9 mouse cellular contexts compared by ENCODE assay signal in the genomic region with DNA sequence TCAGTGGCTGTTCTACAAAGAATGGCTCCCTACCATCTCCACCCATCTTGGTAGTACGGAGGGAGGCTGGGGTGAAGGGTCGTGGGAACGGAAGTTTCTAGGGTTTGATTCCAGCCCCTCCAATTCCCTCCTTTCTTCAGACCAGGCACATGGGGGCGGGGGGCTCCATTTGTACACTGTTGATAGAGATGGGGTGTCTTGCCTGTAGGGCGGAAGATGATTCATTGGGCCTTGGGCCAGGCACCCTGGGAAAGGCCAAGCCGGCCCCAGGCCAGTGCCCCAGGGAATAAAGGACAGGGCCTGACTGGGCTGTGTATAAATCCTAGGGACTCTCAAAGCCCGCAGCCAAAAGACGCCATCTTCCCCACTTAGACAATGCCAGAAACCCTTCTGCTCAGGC. TPM values are rescaled to one million over a fixed set of nuclear protein-coding genes. Genes with fewer than 3 reads are reported as not detected.
A peak's percentile ranks its signal among the peaks of the same experiment; 100 is the strongest.
DNase-seq lines count a peak whose midpoint lies in the region; ATAC-seq and TF ChIP-seq lines count a peak whose summit lies in the region.
"Had no signal": no experiment of that assay in that cellular context is flagged by ENCODE, and none has a peak within 500 bp of the region (broad histone marks: within the 10 kb centered on the region; RNA-seq: fewer than 3 reads in every experiment).

No protein-coding gene starts in this region.

- H3K9ac ChIP-seq in limb, embryonic 12.5 days (replicated peaks): no peak overlapping the region

- H3K36me3 ChIP-seq in spleen, adult 2 months (ENCODE audit: control insufficient read depth, insufficient read depth, low read length): no peaks in the 10 kb centered on the region
- H3K36me3 ChIP-seq in limb, embryonic 12.5 days: peaks cover 37% of the 10 kb centered on the region

- H3K27ac ChIP-seq in spleen, adult 2 months (ENCODE audit: insufficient read depth, low read length): peak overlapping the region; percentile 34; the same call in 1 of the 2 replicates
- H3K27ac ChIP-seq in limb, embryonic 12.5 days: peak overlapping the region; percentile 89

- intact Hi-C loops in heart, postnatal 10 days (cut with DNase I): loop anchor here (5.0 kb wide), 1 partner anchor 79 kb away; no protein-coding TSS in a partner anchor

- H3K4me1 ChIP-seq in spleen, adult 2 months (ENCODE audit: control insufficient read depth, insufficient read depth, insufficient read length): no peaks in the 10 kb centered on the region; the same call in 1 of the 2 replicates
- H3K4me1 ChIP-seq in limb, embryonic 12.5 days (replicated peaks): peaks cover 42% of the 10 kb centered on the region

- DNase-seq in spleen, adult 2 months (ENCODE audit: low read depth in 1 of 2, low spot score in 2 of 2): no peak
- no peak for DNase-seq in spleen, adult 12 weeks (ENCODE audit: low spot score)
- peak; percentile 69 to 77 for DNase-seq in heart, postnatal 10 days
- no peak for DNase-seq in ovary, postnatal 36 days (ENCODE audit: low spot score)
- DNase-seq in embryo, embryonic 10.5 days (ENCODE audit: low spot score): no peak
- DNase-seq in layer of hippocampus, postnatal 14 days (ENCODE audit: low spot score in 2 of 2): no peak
- DNase-seq in cerebellum, postnatal 25 days: no peak

- no peaks in the 10 kb centered on the region for H3K9me3 ChIP-seq in limb, embryonic 12.5 days

- peak overlapping the region; percentile 42; the same call in 1 of the 2 replicates for H3K4me2 ChIP-seq in limb, embryonic 12.5 days

- no peak overlapping the region for H3K4me3 ChIP-seq in spleen, adult 2 months (ENCODE audit: extremely low read depth, insufficient read depth, insufficient read length)
- no peak overlapping the region for H3K4me3 ChIP-seq in limb, embryonic 12.5 days (replicated peaks)

- WGBS in spleen, adult 2 months: 87% methylated on average over 8 of the region's 8 CpGs
- WGBS in limb, embryonic 12.5 days: 84% methylated on average over 8 of the region's 8 CpGs

- ATAC-seq in limb, embryonic 12.5 days (ENCODE audit: insufficient number of reproducible peaks, insufficient read depth, low FRiP score, low TSS enrichment, low read depth): 0 out of 2 replicates have a peak, but pooled peaks have one; percentile 16

- H3K27me3 ChIP-seq in spleen, adult 2 months (ENCODE audit: control insufficient read depth, insufficient read depth, low read length): no peaks in the 10 kb centered on the region
- H3K27me3 ChIP-seq in limb, embryonic 12.5 days: no peaks in the 10 kb centered on the region

- no peak for TF ChIP-seq CTCF in spleen, adult 2 months (IDR thresholded peaks at IDR 0.05; ENCODE audit: extremely low read depth, insufficient read depth, insufficient read length, insufficient replicate concordance)

- TF ChIP-seq POLR2A in spleen, adult 2 months (IDR thresholded peaks at IDR 0.05; ENCODE audit: low read depth, low read length): no peak

RNA-seq across cellular contexts. Expression of gene Arhgef17, which starts 23.8 kb away (rescaled TPM):
- polyA plus RNA-seq in spleen, adult 2 months (2012; rRNA removed): 12.3 and 13.5 TPM in 2 replicates
- total RNA-seq in heart, postnatal 10 days (2021): 10 to 100 TPM; 32.9 to 41.2 TPM
- polyA plus RNA-seq in limb, embryonic 12.5 days (2016; fragmentation: Nextera tagmentation; extraction: Ambion mirVana): 8.3 and 11.1 TPM in 2 replicates
- 100 to 1,000 TPM; 113 to 117 TPM for total RNA-seq in layer of hippocampus, postnatal 14 days (2021)
- total RNA-seq: neutrophil, adult 5-6 weeks had no signal

RNA-seq across cellular contexts. Expression of gene Relt, which starts 44.8 kb away (rescaled TPM):
- polyA plus RNA-seq in spleen, adult 2 months (2012; rRNA removed): 79.2 and 97.8 TPM in 2 replicates
- 1 to 10 TPM; 4.0 to 4.6 TPM for total RNA-seq in heart, postnatal 10 days (2021)
- 3.5 and 5.8 TPM in 2 replicates for polyA plus RNA-seq in limb, embryonic 12.5 days (2016; fragmentation: Nextera tagmentation; extraction: Ambion mirVana)
- 10 to 100 TPM; 10.5 to 14.3 TPM for total RNA-seq in layer of hippocampus, postnatal 14 days (2021)

Comparison
In these comparisons a context has a peak if more than half of its experiments do, and no peak if none do; other contexts are left out.
1. DNase-seq: peak in heart, postnatal 10 days (2 of 2); none in spleen, adult 2 months (0 of 2), spleen, adult 12 weeks (single experiment), ovary, postnatal 36 days (single experiment), embryo, embryonic 10.5 days (single experiment), layer of hippocampus, postnatal 14 days (0 of 2) and cerebellum, postnatal 25 days (0 of 2).